Mouse (Mus musculus) hindbrain, embryonic 12.5 days (tissue): ENCODE measurements around the gene Gypa. TPM values are rescaled to one million over a fixed set of nuclear protein-coding genes. Genes with fewer than 3 reads are reported as not detected.

ENCODE experiments used
- polyA plus RNA-seq: library from polyadenylated mRNA; unstranded; fragments of >200 nt; fragmentation: Nextera tagmentation; extraction: Ambion mirVana; gene quantifications from 2 replicates; pipeline ENCODE4 v1.2.1, GENCODE M21; 2016

Gene Gypa
- polyA plus RNA-seq, 1 experiment from 2014 or later, result 4.8 TPM

Other genes starting within 250 kb of the Gypa start
- not detected in 2 replicates for gene Frem3, start 117.3 kb downstream of the Gypa start, polyA plus RNA-seq
- 144 and 154 TPM in 2 replicates for gene Smarca5, start 245.7 kb downstream of the Gypa start, polyA plus RNA-seq